Mouse (Mus musculus) bone marrow macrophage, adult 2 months (primary cell): ENCODE results near the gene Glt8d2.

Experiments
- CTCF ChIP-seq: IDR thresholded peaks from 2 replicates; pipeline ENCODE4 v1.5.1; 2012; ENCODE audit warnings: low read depth, mild to moderate bottlenecking, low read length, moderate library complexity
- POLR2A ChIP-seq: IDR thresholded peaks from 2 replicates; pipeline ENCODE4 v1.6.1; 2012; ENCODE audit warnings: mild to moderate bottlenecking, low read depth, low read length, borderline replicate concordance

DNA sequence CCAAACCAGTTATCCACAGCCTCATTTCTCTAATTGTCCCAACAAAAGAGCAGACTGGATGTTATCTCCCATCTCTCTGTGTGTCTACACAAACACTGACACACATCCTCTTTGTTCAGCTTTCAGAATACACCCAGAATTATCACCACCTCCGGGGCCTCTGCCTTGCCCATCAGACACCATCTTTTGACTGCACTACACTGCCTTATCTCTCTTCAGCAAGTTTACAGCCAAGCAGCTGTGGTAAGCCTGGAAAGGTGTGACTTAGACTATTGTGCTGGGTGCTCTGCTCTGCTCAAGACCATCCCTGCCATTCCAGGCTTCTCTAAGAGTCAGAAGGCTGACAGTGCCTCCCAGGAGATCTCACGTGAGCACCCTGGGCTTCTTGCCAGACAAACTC lies 5.0 kb downstream of the Glt8d2 start:
- TF ChIP-seq POLR2A (no peak), CTCF (no peak)
